Mouse (Mus musculus) gastrocnemius, postnatal 14 days (tissue): ENCODE results near the gene Clcn6. TPM values are rescaled to one million over a fixed set of nuclear protein-coding genes. Genes with fewer than 3 reads are reported as not detected.
"Not testable (repeated sequence)": the region's sequence is repeated elsewhere in the genome, so short reads cannot be mapped to it uniquely, and the experiment has no call there.

Experiments used
- DNase-seq: peaks from one replicate; pipeline ENCODE4 v3.0.0; 2021; ENCODE audit warnings: mixed read lengths
- intact Hi-C: fragments of 180-260 bp; cut with DNase I; formaldehyde crosslinking; loops from one replicate; pipeline ENCODE4 v1.15.1; 2025; ENCODE audit warnings: low total_unique reads
- total RNA-seq, 2 experiments: library from RNA; stranded (reverse); gene quantifications; 2 replicates each; pipeline ENCODE4 v1.2.3; 2021

Clcn6 gene
- total RNA-seq, 2 experiments from 2014 or later, result 4.7 to 5.4 TPM

- DNase-seq, result no peak
- intact Hi-C loops, result no loop called here
Observed at GRCm38 (mm10) chr4:148046450-148047031, 7.9 kb upstream of the Clcn6 start.

- no peak for DNase-seq
- intact Hi-C loops, result no loop called here
Observed at GRCm38 (mm10) chr4:148044113-148044512, 5.5 kb upstream of the Clcn6 start.

- DNase-seq, intact Hi-C loops: not testable (repeated sequence)
Observed at GRCm38 (mm10) chr4:148043327-148043726, 4.7 kb upstream of the Clcn6 start.

- peak; percentile 33 for DNase-seq
- intact Hi-C loops, result no loop called here
Observed at GRCm38 (mm10) chr4:148041611-148042191, 3.1 kb upstream of the Clcn6 start.

GRCm38 (mm10) chr4:148040933-148041610 lies 2.5 kb upstream of the Clcn6 start:
- intact Hi-C loops, result no loop called here
- DNase-seq, result peak; percentile 83

GRCm38 (mm10) chr4:148040029-148040830 lies 1.6 kb upstream of the Clcn6 start:
- intact Hi-C loops, result no loop called here

GRCm38 (mm10) chr4:148039254-148040028 lies 820 bp upstream of the Clcn6 start:
- intact Hi-C loops, result no loop called here

More at GRCm38 (mm10) chr4:148040029-148040830, 1.6 kb upstream of the Clcn6 start:
- DNase-seq, result peak; percentile 50

GRCm38 (mm10) chr4:148038079-148038599 lies 482 bp downstream of the Clcn6 start:
- DNase-seq, result no peak
- intact Hi-C loops, result no loop called here

More at GRCm38 (mm10) chr4:148039254-148040028, 820 bp upstream of the Clcn6 start:
- DNase-seq, result no peak

- no peak for DNase-seq
- intact Hi-C loops, result no loop called here
Observed at GRCm38 (mm10) chr4:148035440-148035839, 3.2 kb downstream of the Clcn6 start.

GRCm38 (mm10) chr4:148033858-148034410 lies 4.7 kb downstream of the Clcn6 start:
- DNase-seq, result no peak
- intact Hi-C loops, result no loop called here

- DNase-seq, result no peak
- intact Hi-C loops, result no loop called here
Observed at GRCm38 (mm10) chr4:148030506-148030905, 8.1 kb downstream of the Clcn6 start.

- intact Hi-C loops, result no loop called here
- no peak for DNase-seq
Observed at GRCm38 (mm10) chr4:148029297-148029696, 9.3 kb downstream of the Clcn6 start.

- intact Hi-C loops, result no loop called here
- DNase-seq, result no peak
Observed at GRCm38 (mm10) chr4:148024003-148024402, 14.6 kb downstream of the Clcn6 start.

- intact Hi-C loops, result no loop called here
Observed at GRCm38 (mm10) chr4:148018410-148018809, 20.2 kb downstream of the Clcn6 start.

GRCm38 (mm10) chr4:148016981-148017380 lies 21.6 kb downstream of the Clcn6 start:
- intact Hi-C loops, result no loop called here
- no peak for DNase-seq

More at GRCm38 (mm10) chr4:148018410-148018809, 20.2 kb downstream of the Clcn6 start:
- no peak for DNase-seq

GRCm38 (mm10) chr4:148015418-148015817 lies 23.2 kb downstream of the Clcn6 start:
- intact Hi-C loops, result no loop called here
- no peak for DNase-seq

- intact Hi-C loops, result no loop called here
- DNase-seq, result no peak
Observed at GRCm38 (mm10) chr4:148012216-148012615, 26.4 kb downstream of the Clcn6 start.

- intact Hi-C loops, result no loop called here
Observed at GRCm38 (mm10) chr4:148011332-148011731, 27.3 kb downstream of the Clcn6 start.

GRCm38 (mm10) chr4:148009641-148010040 lies 29.0 kb downstream of the Clcn6 start:
- no peak for DNase-seq
- intact Hi-C loops, result loop anchor here (5.0 kb wide), 1 partner anchor 47 kb away; no protein-coding TSS in a partner anchor

More at GRCm38 (mm10) chr4:148011332-148011731, 27.3 kb downstream of the Clcn6 start:
- DNase-seq, result no peak
